Mouse (Mus musculus) MEL (cell line): ENCODE measurements around the gene Kmt2d. TPM values are rescaled to one million over a fixed set of nuclear protein-coding genes. Genes with fewer than 3 reads are reported as not detected.

Experiments
- DNase-seq: peaks from one replicate; pipeline ENCODE4 v3.0.0; 2011; ENCODE audit warnings: low read depth, low spot score
- H3K27ac ChIP-seq: 2 replicates; pipeline ENCODE4 v1.5.1; 2012; ENCODE audit warnings: low read depth, mild to moderate bottlenecking, control low read depth, low read length, moderate library complexity; ENCODE audit not compliant: control insufficient read depth
- H3K27me3 ChIP-seq, 2 experiments: fragments of 150-350 bp in 1 of 2; sonication (generic) in 1 of 2; 2 replicates each; pipeline ENCODE4 v1.6.1; 2012; ENCODE audit warnings: low read length in 2 of 2, mild to moderate bottlenecking in 2 of 2, improper control_type of control experiment in 1 of 2, moderate library complexity in 1 of 2; ENCODE audit not compliant: insufficient read depth in 2 of 2, control insufficient read depth in 1 of 2
- H3K36me3 ChIP-seq, 2 experiments: 2 replicates each; pipeline ENCODE4 v1.6.1; 2012 to 2014; ENCODE audit warnings: low read length in 2 of 2, improper control_type of control experiment in 1 of 2, inconsistent platforms in 1 of 2, mild to moderate bottlenecking in 1 of 2; ENCODE audit not compliant: insufficient read depth in 2 of 2, control insufficient read depth in 1 of 2
- H3K4me1 ChIP-seq, 2 experiments: fragments of 150-350 bp in 1 of 2; sonication (generic) in 1 of 2; 2 replicates each; pipeline ENCODE4 v1.6.1; 2012; ENCODE audit warnings: low read length in 2 of 2, improper control_type of control experiment in 1 of 2, mild to moderate bottlenecking in 1 of 2; ENCODE audit not compliant: insufficient read depth in 2 of 2, control insufficient read depth in 1 of 2
- H3K4me3 ChIP-seq, 2 experiments: fragments of 150-350 bp in 1 of 2; sonication (generic) in 1 of 2; 2 replicates each; pipeline ENCODE4 v1.5.1; 2012; ENCODE audit warnings: low read depth in 2 of 2, low read length in 2 of 2, mild to moderate bottlenecking in 2 of 2, moderate library complexity in 2 of 2, control low read depth in 1 of 2, improper control_type of control experiment in 1 of 2; ENCODE audit not compliant: control insufficient read depth in 1 of 2, insufficient read depth in 1 of 2
- H3K79me2 ChIP-seq: 2 replicates; pipeline ENCODE4 v1.6.1; 2012; ENCODE audit warnings: mild to moderate bottlenecking, low read length, moderate library complexity; ENCODE audit not compliant: control insufficient read depth, poor library complexity, insufficient read depth
- H3K9ac ChIP-seq: 2 replicates; pipeline ENCODE4 v1.6.1; 2012; ENCODE audit warnings: low read depth, mild to moderate bottlenecking, control low read depth, low read length, moderate library complexity; ENCODE audit not compliant: control insufficient read depth, poor library complexity, severe bottlenecking
- H3K9me3 ChIP-seq: fragments of 150-350 bp; sonication (generic); replicated peaks from 2 replicates; pipeline ENCODE4 v1.6.1; 2012; ENCODE audit warnings: mild to moderate bottlenecking, low read length, improper control_type of control experiment, moderate library complexity; ENCODE audit not compliant: insufficient read depth
- BHLHE40 ChIP-seq: IDR thresholded peaks from 2 replicates; pipeline ENCODE4 v1.6.1; 2012; ENCODE audit warnings: low read depth, mild to moderate bottlenecking, inconsistent platforms, low read length, improper control_type of control experiment, borderline replicate concordance
- CHD2 ChIP-seq: IDR thresholded peaks from 2 replicates; pipeline ENCODE4 v1.6.1; 2011; ENCODE audit warnings: low read length, improper control_type of control experiment
- CTCF ChIP-seq, 3 experiments: IDR thresholded peaks in 2 of 3; conservative IDR thresholded peaks in 1 of 3; 2 replicates each; pipeline ENCODE4 v1.5.1; 2011 to 2012; ENCODE audit warnings: low read length in 3 of 3, low read depth in 2 of 3, mild to moderate bottlenecking in 2 of 3, improper control_type of control experiment in 1 of 3, inconsistent platforms in 1 of 3, mixed read lengths in 1 of 3, moderate library complexity in 1 of 3; ENCODE audit not compliant: control insufficient read depth in 1 of 3, insufficient read depth in 1 of 3, poor library complexity in 1 of 3, severe bottlenecking in 1 of 3
- E2F4 ChIP-seq: IDR thresholded peaks from 2 replicates; pipeline ENCODE4 v1.6.1; 2011; ENCODE audit warnings: low read depth, low read length, improper control_type of control experiment, borderline replicate concordance
- ELF1 ChIP-seq: IDR thresholded peaks from 2 replicates; pipeline ENCODE4 v1.6.1; 2014; ENCODE audit warnings: low read depth, mild to moderate bottlenecking, inconsistent platforms, low read length, improper control_type of control experiment, moderate library complexity
- HCFC1 ChIP-seq: IDR thresholded peaks from 2 replicates; pipeline ENCODE4 v1.6.1; 2012; ENCODE audit warnings: low read depth, mild to moderate bottlenecking, inconsistent platforms, low read length, improper control_type of control experiment, moderate library complexity
- JUND ChIP-seq: IDR thresholded peaks from 2 replicates; pipeline ENCODE4 v1.6.1; 2011; ENCODE audit warnings: low read depth, mild to moderate bottlenecking, improper control_type of control experiment, low read length
- KAT2A ChIP-seq: conservative IDR thresholded peaks from 2 replicates; pipeline ENCODE4 v1.6.1; 2012; ENCODE audit warnings: low read depth, low read length, improper control_type of control experiment, inconsistent platforms
- MAFK ChIP-seq: IDR thresholded peaks from 2 replicates; pipeline ENCODE4 v1.6.1; 2011; ENCODE audit warnings: low read depth, mild to moderate bottlenecking, low read length, improper control_type of control experiment, borderline replicate concordance
- MAX ChIP-seq: IDR thresholded peaks from 2 replicates; pipeline ENCODE4 v1.6.1; 2011; ENCODE audit warnings: low read length, improper control_type of control experiment
- MEF2A ChIP-seq: IDR thresholded peaks from 2 replicates; pipeline ENCODE4 v1.6.1; 2014; ENCODE audit warnings: low read depth, mild to moderate bottlenecking, inconsistent platforms, low read length, improper control_type of control experiment; ENCODE audit not compliant: poor library complexity, insufficient replicate concordance, severe bottlenecking; ENCODE audit errors: extremely low read depth
- MXI1 ChIP-seq: IDR thresholded peaks from 2 replicates; pipeline ENCODE4 v1.6.1; 2011; ENCODE audit warnings: mild to moderate bottlenecking, low read depth, low read length, improper control_type of control experiment
- MYC ChIP-seq: IDR thresholded peaks from 2 replicates; pipeline ENCODE4 v1.6.1; 2011; ENCODE audit warnings: low read depth, mild to moderate bottlenecking, low read length, improper control_type of control experiment, moderate library complexity
- NRF1 ChIP-seq: IDR thresholded peaks from 2 replicates; pipeline ENCODE4 v1.6.1; 2014; ENCODE audit warnings: low read depth, mild to moderate bottlenecking, inconsistent platforms, low read length, improper control_type of control experiment, moderate library complexity; ENCODE audit not compliant: poor library complexity, insufficient read depth, severe bottlenecking
- POLR2AphosphoS2 ChIP-seq: IDR thresholded peaks from 2 replicates; pipeline ENCODE4 v1.6.1; 2011; ENCODE audit warnings: low read length, improper control_type of control experiment
- POLR2AphosphoS5 ChIP-seq: IDR thresholded peaks from 2 replicates; pipeline ENCODE4 v1.6.1; 2012; ENCODE audit warnings: low read depth, borderline replicate concordance, mild to moderate bottlenecking, inconsistent platforms, low read length, moderate library complexity, mixed read lengths
- RAD21 ChIP-seq: IDR thresholded peaks from 2 replicates; pipeline ENCODE4 v1.6.1; 2011; ENCODE audit warnings: mild to moderate bottlenecking, low read depth, low read length, improper control_type of control experiment
- RCOR1 ChIP-seq: IDR thresholded peaks from 2 replicates; pipeline ENCODE4 v1.6.1; 2012; ENCODE audit warnings: low read depth, mild to moderate bottlenecking, inconsistent platforms, low read length, improper control_type of control experiment
- SIN3A ChIP-seq: IDR thresholded peaks from 2 replicates; pipeline ENCODE4 v1.6.1; 2012; ENCODE audit warnings: low read length, improper control_type of control experiment, inconsistent platforms
- SMC3 ChIP-seq: IDR thresholded peaks from 2 replicates; pipeline ENCODE4 v1.6.1; 2011; ENCODE audit warnings: low read depth, low read length, improper control_type of control experiment
- TAL1 ChIP-seq: IDR thresholded peaks from 2 replicates; pipeline ENCODE4 v1.6.1; 2012; ENCODE audit warnings: mild to moderate bottlenecking, inconsistent platforms, low read length, moderate library complexity, mixed read lengths
- TBP ChIP-seq: IDR thresholded peaks from 2 replicates; pipeline ENCODE4 v1.8.0; 2011; ENCODE audit warnings: low read depth, low read length, improper control_type of control experiment
- UBTF ChIP-seq: IDR thresholded peaks from 2 replicates; pipeline ENCODE4 v1.6.1; 2012; ENCODE audit warnings: low read depth, mild to moderate bottlenecking, inconsistent platforms, low read length, improper control_type of control experiment, moderate library complexity, borderline replicate concordance; ENCODE audit not compliant: insufficient read depth
- USF1 ChIP-seq: IDR thresholded peaks from 2 replicates; pipeline ENCODE4 v1.6.1; 2014; ENCODE audit warnings: low read depth, mild to moderate bottlenecking, inconsistent platforms, low read length, improper control_type of control experiment, moderate library complexity
- ZKSCAN1 ChIP-seq: IDR thresholded peaks from 2 replicates; pipeline ENCODE4 v1.6.1; 2012; ENCODE audit warnings: low read depth, mild to moderate bottlenecking, inconsistent platforms, low read length, improper control_type of control experiment, moderate library complexity
- ZMIZ1 ChIP-seq: IDR thresholded peaks from 2 replicates; pipeline ENCODE4 v1.6.1; 2012; ENCODE audit warnings: low read depth, mild to moderate bottlenecking, inconsistent platforms, low read length, improper control_type of control experiment, moderate library complexity
- polyA plus RNA-seq, 2 experiments: library from polyadenylated mRNA; stranded (reverse) in 1 of 2; unstranded in 1 of 2; fragments of >175 nt in 1 of 2; fragments of >200 nt in 1 of 2; gene quantifications; 2 replicates each; pipeline versions ENCODE4 v1.2.1 to v1.2.4; 2012; ENCODE audit warnings: low replicate concordance in 2 of 2, low read depth in 1 of 2; ENCODE audit not compliant: insufficient read length in 2 of 2, insufficient read depth in 1 of 2, missing spikeins in 1 of 2
- total RNA-seq: library from RNA; depleted of rRNA; stranded (reverse); fragments of 300-350 nt; gene quantifications from 2 replicates; pipeline ENCODE4 v1.2.3, GENCODE M21; 2012

Kmt2d gene
- total and polyA plus RNA-seq, 3 experiments, result 12.5 to 47.7 (median 42.0) TPM

DNA sequence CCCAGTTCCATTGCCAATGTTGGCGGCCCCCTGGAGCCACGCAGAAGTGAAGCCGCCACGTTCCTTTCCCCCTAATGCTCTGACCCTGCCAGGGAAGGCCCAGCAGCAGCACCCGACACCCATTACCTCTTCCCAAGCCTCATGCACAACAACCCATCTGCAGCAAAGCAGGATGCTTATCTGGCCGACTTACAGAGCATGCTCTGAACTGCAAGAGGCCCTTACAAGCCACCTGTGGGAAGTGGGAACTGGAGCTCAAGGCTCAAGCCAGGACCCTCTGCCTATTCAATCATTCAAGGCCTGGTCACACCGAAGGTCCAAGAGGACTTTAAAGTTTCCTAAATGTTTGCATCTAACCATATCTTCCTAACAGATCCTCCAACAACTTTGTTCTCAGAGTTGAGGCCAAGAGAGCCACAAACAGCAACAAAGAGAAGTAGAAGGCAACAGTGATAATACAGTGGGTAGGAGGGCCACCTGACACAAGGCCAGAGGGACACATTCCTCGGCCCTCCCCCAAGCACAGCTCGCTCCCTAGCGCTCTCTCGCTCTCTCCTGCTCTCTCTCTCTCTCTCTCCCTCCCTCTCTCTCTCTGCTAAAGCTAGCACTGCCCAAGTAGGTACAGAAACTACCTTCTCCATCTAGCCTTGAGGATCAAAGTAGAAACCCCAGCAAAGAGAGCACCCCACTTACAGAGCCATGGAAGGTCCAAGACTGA is 2.5 kb downstream of the Kmt2d start (continued):
- TF ChIP-seq NRF1, result peak; percentile 50; the same call in 1 of the 2 replicates
- no peak for TF ChIP-seq CTCF (IDR thresholded peaks at IDR 0.05 in 2 of 3, conservative IDR thresholded peaks at IDR 0.05 in 1 of 3; ENCODE audit: control insufficient read depth in 1 of 3, insufficient read depth in 1 of 3, low read depth in 2 of 3, low read length in 3 of 3, poor library complexity in 1 of 3, severe bottlenecking in 1 of 3)

DNA sequence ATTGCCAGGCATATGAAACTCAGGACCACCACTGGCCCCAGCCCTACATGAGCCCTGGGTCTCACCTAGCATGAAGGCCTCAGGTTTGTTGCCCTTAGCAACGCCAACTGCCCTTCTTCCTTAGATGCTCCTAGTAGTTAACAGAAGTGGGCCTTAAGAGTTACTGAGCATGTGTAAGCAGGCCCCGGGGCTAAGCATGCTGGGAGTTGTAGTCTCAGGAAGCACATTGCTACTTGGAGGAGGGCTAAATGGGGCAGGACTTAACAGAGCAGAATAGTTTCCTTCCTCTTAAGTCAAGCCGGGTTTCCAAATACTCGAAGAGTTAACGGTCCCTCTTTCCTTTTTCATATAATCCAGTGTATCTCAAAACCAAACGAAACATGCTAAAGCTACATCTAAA is 3.7 kb downstream of the Kmt2d start:
- H3K4me3 ChIP-seq, result peak overlapping the region; percentile 8 to 32; a peak in 3 of 4 replicates
- peak; percentile 90 for DNase-seq
- H3K27me3 ChIP-seq, result no peaks in the 10 kb centered on the region
- peaks cover 14 to 21% of the 10 kb centered on the region in 2 experiments for H3K4me1 ChIP-seq
- H3K9ac ChIP-seq, result peak overlapping the region; percentile 96
- H3K79me2 ChIP-seq, result peaks cover 64% of the 10 kb centered on the region
- no peaks in the 10 kb centered on the region for H3K9me3 ChIP-seq
- TF ChIP-seq MXI1 (peak; percentile 71; the same call in 1 of the 2 replicates), TAL1 (no peak), CTCF (IDR thresholded peaks at IDR 0.05 in 2 of 3, conservative IDR thresholded peaks at IDR 0.05 in 1 of 3; ENCODE audit: control insufficient read depth in 1 of 3, insufficient read depth in 1 of 3, low read depth in 2 of 3, low read length in 3 of 3, poor library complexity in 1 of 3, severe bottlenecking in 1 of 3) (no peak), KAT2A (peak; percentile 84), ELF1 (peak; percentile 84), USF1 (no peak), MEF2A (no peak), NRF1 (peak; percentile 87), TBP (no peak), MAX (peak; percentile 30), BHLHE40 (no peak), MAFK (no peak), RCOR1 (no peak), E2F4 (no peak), POLR2AphosphoS2 (no peak), ZMIZ1 (no peak), ZKSCAN1 (no peak), UBTF (no peak), HCFC1 (peak; percentile 100), MYC (peak; percentile 84), POLR2AphosphoS5 (no peak), JUND (no peak), SMC3 (no peak), RAD21 (no peak), SIN3A (peak; percentile 89), CHD2 (no peak)
- H3K36me3 ChIP-seq, result peaks cover 17 to 18% of the 10 kb centered on the region in 2 experiments
- peak overlapping the region; percentile 37 for H3K27ac ChIP-seq
